In the genomic region with DNA sequence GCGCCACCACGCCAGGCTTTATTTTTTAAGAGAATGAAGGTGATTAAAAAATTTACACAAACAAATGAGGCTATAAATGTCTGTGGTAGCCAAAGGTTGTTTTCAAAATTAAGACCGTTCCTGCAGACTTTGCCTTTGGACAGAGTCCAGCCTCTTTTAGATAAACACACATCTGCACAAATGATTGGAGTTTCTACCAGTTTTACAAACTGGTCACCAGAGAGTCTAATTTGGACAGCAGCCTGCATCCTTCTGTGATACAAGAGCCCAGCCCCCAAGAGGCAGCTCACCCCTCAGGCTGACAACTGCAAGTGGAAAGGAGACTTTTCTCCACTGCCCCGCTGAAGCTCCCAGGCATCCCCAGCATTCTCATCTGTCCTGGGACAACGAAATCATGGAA, we compare ENCODE assay signal across 24 mouse cellular contexts.
A peak's percentile ranks its signal among the peaks of the same experiment; 100 is the strongest.
DNase-seq lines count a peak whose midpoint lies in the region; ATAC-seq and TF ChIP-seq lines count a peak whose summit lies in the region.
"Had no signal": no experiment of that assay in that cellular context is flagged by ENCODE, and none has a peak within 500 bp of the region (broad histone marks: within the 10 kb centered on the region; RNA-seq: fewer than 3 reads in every experiment).

No protein-coding gene starts in this region.

- H3K4me1 ChIP-seq in intestine, embryonic 15.5 days (replicated peaks): peaks cover 4% of the 10 kb centered on the region; the same call in 1 of the 2 replicates
- no peaks in the 10 kb centered on the region for H3K4me1 ChIP-seq in intestine, postnatal 0 days (replicated peaks; ENCODE audit: control insufficient read depth, insufficient read depth, low read length)
- H3K4me1 ChIP-seq in lung, embryonic 14.5 days (ENCODE audit: insufficient read depth): peaks cover 5% of the 10 kb centered on the region; the same call in 1 of the 2 replicates
- H3K4me1 ChIP-seq in embryonic facial prominence, embryonic 10.5 days: peaks cover 15% of the 10 kb centered on the region
- H3K4me1 ChIP-seq: neural tube, embryonic 12.5 days had no signal

- H3K27ac ChIP-seq in intestine, embryonic 15.5 days: peak overlapping the region; percentile 29; the same call in 1 of the 2 replicates
- no peak overlapping the region for H3K27ac ChIP-seq in intestine, postnatal 0 days (ENCODE audit: low read depth, low read length)
- H3K27ac ChIP-seq in lung, embryonic 14.5 days (ENCODE audit: low read depth): no peak overlapping the region
- no peak overlapping the region for H3K27ac ChIP-seq in embryonic facial prominence, embryonic 10.5 days (replicated peaks)
- H3K27ac ChIP-seq: embryonic facial prominence, embryonic 15.5 days; heart, embryonic 15.5 days; hindbrain, embryonic 12.5 days; left cerebral cortex, adult 2 months; liver, embryonic 14.5 days; midbrain, embryonic 13.5 days; neural tube, embryonic 12.5 days had no signal

- no peak overlapping the region for H3K9ac ChIP-seq in intestine, embryonic 15.5 days
- no peak overlapping the region for H3K9ac ChIP-seq in intestine, postnatal 0 days (ENCODE audit: low read depth, low read length)
- no peak overlapping the region for H3K9ac ChIP-seq in lung, embryonic 14.5 days
- H3K9ac ChIP-seq: embryonic facial prominence, embryonic 15.5 days; heart, embryonic 15.5 days; hindbrain, embryonic 12.5 days; liver, embryonic 14.5 days; midbrain, embryonic 13.5 days; neural tube, embryonic 12.5 days had no signal

- WGBS in intestine, embryonic 15.5 days: 51% methylated on average over 5 of the region's 5 CpGs
- WGBS in intestine, postnatal 0 days: 47% methylated on average over 5 of the region's 5 CpGs
- 48% methylated on average over 5 of the region's 5 CpGs for WGBS in lung, embryonic 14.5 days
- WGBS in embryonic facial prominence, embryonic 10.5 days: 84% methylated on average over 5 of the region's 5 CpGs

- no peak overlapping the region for H3K4me2 ChIP-seq in intestine, embryonic 15.5 days (replicated peaks)
- H3K4me2 ChIP-seq in intestine, postnatal 0 days (replicated peaks; ENCODE audit: low read depth): no peak overlapping the region
- no peak overlapping the region for H3K4me2 ChIP-seq in lung, embryonic 14.5 days
- H3K4me2 ChIP-seq: embryonic facial prominence, embryonic 15.5 days; heart, embryonic 15.5 days; hindbrain, embryonic 12.5 days; midbrain, embryonic 13.5 days; neural tube, embryonic 12.5 days had no signal

- no peaks in the 10 kb centered on the region for H3K27me3 ChIP-seq in intestine, embryonic 15.5 days (replicated peaks)
- H3K27me3 ChIP-seq in intestine, postnatal 0 days (replicated peaks; ENCODE audit: control insufficient read depth, insufficient read depth, low read length): no peaks in the 10 kb centered on the region
- H3K27me3 ChIP-seq in lung, embryonic 14.5 days (ENCODE audit: insufficient read depth, low read length): no peaks in the 10 kb centered on the region
- no peaks in the 10 kb centered on the region for H3K27me3 ChIP-seq in embryonic facial prominence, embryonic 10.5 days (replicated peaks; ENCODE audit: low read depth, poor library complexity, severe bottlenecking)
- H3K27me3 ChIP-seq: embryonic facial prominence, embryonic 15.5 days; midbrain, embryonic 13.5 days; neural tube, embryonic 12.5 days; Patski had no signal

- no peaks in the 10 kb centered on the region for H3K36me3 ChIP-seq in intestine, embryonic 15.5 days
- no peaks in the 10 kb centered on the region for H3K36me3 ChIP-seq in intestine, postnatal 0 days (ENCODE audit: control insufficient read depth, insufficient read depth)
- H3K36me3 ChIP-seq in lung, embryonic 14.5 days (ENCODE audit: insufficient read depth): no peaks in the 10 kb centered on the region
- H3K36me3 ChIP-seq in embryonic facial prominence, embryonic 10.5 days (replicated peaks): no peaks in the 10 kb centered on the region
- H3K36me3 ChIP-seq: embryonic facial prominence, embryonic 15.5 days; heart, embryonic 15.5 days; hindbrain, embryonic 12.5 days; midbrain, embryonic 13.5 days; neural tube, embryonic 12.5 days had no signal

- DNase-seq in adrenal gland, postnatal 10 days: peak; percentile 54
- DNase-seq in adrenal gland, adult 18-20 months (ENCODE audit: low spot score in 2 of 2): no peak
- peak; percentile 76 for DNase-seq in lung, embryonic 14.5 days
- no peak for DNase-seq in lung, adult 18-20 months
- DNase-seq in embryonic facial prominence, embryonic 10.5 days (ENCODE audit: low spot score): no peak
- no peak for DNase-seq in cerebellum, adult 18-20 months
- DNase-seq: adrenal gland, postnatal 25 days; cerebellum, adult 11 months; cerebellum, postnatal 14 days; embryo, embryonic 11 days; layer of hippocampus, adult 9-11 months; lung, postnatal 10 days; right cerebral cortex, postnatal 4 days; thymus, postnatal 25 days had no signal

- no peak for ATAC-seq in intestine, embryonic 15.5 days
- ATAC-seq in intestine, postnatal 0 days: no peak
- ATAC-seq in lung, embryonic 14.5 days (ENCODE audit: insufficient read depth): no peak; the same call in 1 of the 2 replicates
- ATAC-seq: midbrain, embryonic 13.5 days; Patski had no signal

- no peak overlapping the region for H3K4me3 ChIP-seq in intestine, embryonic 15.5 days (replicated peaks)
- no peak overlapping the region for H3K4me3 ChIP-seq in intestine, postnatal 0 days (ENCODE audit: low read depth, low read length)
- H3K4me3 ChIP-seq in lung, embryonic 14.5 days (ENCODE audit: low read depth, low read length): no peak overlapping the region
- no peak overlapping the region for H3K4me3 ChIP-seq in embryonic facial prominence, embryonic 10.5 days
- H3K4me3 ChIP-seq: embryonic facial prominence, embryonic 15.5 days; heart, embryonic 15.5 days; hindbrain, embryonic 12.5 days; left cerebral cortex, adult 2 months; midbrain, embryonic 13.5 days; neural tube, embryonic 12.5 days had no signal

- no peaks in the 10 kb centered on the region for H3K9me3 ChIP-seq in intestine, embryonic 15.5 days
- no peaks in the 10 kb centered on the region for H3K9me3 ChIP-seq in intestine, postnatal 0 days (ENCODE audit: control insufficient read depth)
- H3K9me3 ChIP-seq in lung, embryonic 14.5 days (ENCODE audit: low read depth, low read length): no peaks in the 10 kb centered on the region
- no peaks in the 10 kb centered on the region for H3K9me3 ChIP-seq in embryonic facial prominence, embryonic 10.5 days
- H3K9me3 ChIP-seq: embryonic facial prominence, embryonic 15.5 days; heart, embryonic 15.5 days; hindbrain, embryonic 12.5 days; midbrain, embryonic 13.5 days; neural tube, embryonic 12.5 days had no signal

- TF ChIP-seq CTCF in intestine, postnatal 0 days (IDR thresholded peaks at IDR 0.05; ENCODE audit: low read depth): no peak
- TF ChIP-seq CTCF in lung, embryonic 14.5 days (IDR thresholded peaks at IDR 0.05; ENCODE audit: low read depth): no peak

Comparison
In these comparisons a context has a peak if more than half of its experiments do, and no peak if none do; other contexts are left out.
1. DNase-seq: peak in adrenal gland, postnatal 10 days (single experiment) and lung, embryonic 14.5 days (single experiment); none in adrenal gland, adult 18-20 months (0 of 2), lung, adult 18-20 months (0 of 2), embryonic facial prominence, embryonic 10.5 days (single experiment) and cerebellum, adult 18-20 months (0 of 2).